Mouse (Mus musculus) E14TG2a.4 (cell line): Measurements from ENCODE around the gene Eif3a.

ENCODE experiments used
- CTCF ChIP-seq: conservative IDR thresholded peaks from 2 replicates; pipeline ENCODE4 v1.5.1; 2014; ENCODE audit warnings: low read length
- NANOG ChIP-seq: IDR thresholded peaks from 2 replicates; pipeline ENCODE4 v1.6.1; 2014; ENCODE audit warnings: borderline replicate concordance, low read length, mixed read lengths

DNA sequence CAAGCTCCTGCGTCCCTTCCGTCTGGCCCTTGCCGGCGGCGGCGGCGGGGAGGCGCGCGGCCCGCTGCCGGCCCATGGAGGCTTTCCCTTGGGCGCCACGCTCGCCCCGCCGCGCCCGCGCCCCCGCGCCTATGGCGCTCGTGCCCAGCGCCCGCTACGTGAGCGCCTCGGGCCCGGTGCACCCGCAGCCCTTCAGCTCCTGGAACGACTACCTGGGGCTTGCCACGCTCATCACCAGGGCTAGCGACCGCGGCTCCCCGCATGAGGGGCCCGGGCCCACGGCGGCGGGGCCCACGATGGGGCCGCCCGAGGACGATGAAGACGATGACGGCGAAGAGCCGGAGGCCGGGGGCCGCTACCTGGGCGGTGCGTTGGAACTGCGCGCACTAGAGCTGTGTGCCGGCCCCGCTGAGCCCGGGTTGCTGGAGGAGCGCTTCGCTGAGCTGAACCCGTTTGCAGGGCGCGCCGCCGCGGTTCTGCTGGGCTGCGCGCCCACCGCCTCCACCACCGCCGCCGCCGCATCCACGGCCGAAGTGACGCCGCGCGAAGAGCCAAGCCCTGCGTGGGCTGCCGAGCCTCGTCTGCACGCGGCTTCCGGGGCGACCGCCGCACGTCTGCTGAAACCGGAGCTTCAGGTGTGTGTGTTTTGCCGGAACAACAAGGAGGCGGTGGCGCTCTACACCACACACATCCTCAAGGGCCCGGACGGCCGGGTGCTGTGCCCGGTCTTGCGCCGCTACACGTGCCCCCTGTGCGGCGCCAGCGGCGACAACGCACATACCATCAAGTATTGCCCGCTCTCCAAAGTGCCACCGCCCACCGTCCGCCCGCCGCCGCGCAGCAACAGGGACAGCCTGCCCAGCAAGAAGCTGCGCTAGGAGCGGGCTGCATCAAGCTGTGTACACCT, 34.0 kb downstream of the Eif3a start:
- TF ChIP-seq CTCF (no peak), NANOG (no peak)
